Mouse (Mus musculus): Measurements from ENCODE around the gene Cdc37l1.
A peak's percentile ranks its signal among the peaks of the same experiment; 100 is the strongest.
"Not testable (repeated sequence)": the region's sequence is repeated elsewhere in the genome, so short reads cannot be mapped to it uniquely, and the experiment has no call there.

The Cdc37l1 gene

GRCm38 (mm10) chr19:28990194-28990589, at the start of gene Cdc37l1:
Gene Cdc37l1 (plus strand): TSS chr19:28990352.
- DNase-seq = peak; percentile 99

GRCm38 (mm10) chr19:28941271-28941670, 48.9 kb upstream of the Cdc37l1 start:
- no peak for DNase-seq

GRCm38 (mm10) chr19:28946782-28947181, 43.4 kb upstream of the Cdc37l1 start:
- no peak for DNase-seq

GRCm38 (mm10) chr19:28947311-28947710, 42.8 kb upstream of the Cdc37l1 start:
- no peak for DNase-seq

- DNase-seq = no peak
These were observed 38.9 kb upstream of the Cdc37l1 start for GRCm38 (mm10) chr19:28951251-28951650.

- no peak for DNase-seq
These were observed 27.0 kb upstream of the Cdc37l1 start for GRCm38 (mm10) chr19:28963113-28963512.

- no peak for DNase-seq
These were observed 26.7 kb upstream of the Cdc37l1 start for GRCm38 (mm10) chr19:28963513-28963841.

- peak; percentile 92 to 95 for DNase-seq
These were observed 26.2 kb upstream of the Cdc37l1 start, which contains the start of gene Plpp6 for GRCm38 (mm10) chr19:28963842-28964551. Gene Plpp6 (plus strand): TSS chr19:28963953.

- no peak for DNase-seq
These were observed 25.6 kb upstream of the Cdc37l1 start for GRCm38 (mm10) chr19:28964552-28964903.

GRCm38 (mm10) chr19:28967652-28968051, 22.5 kb upstream of the Cdc37l1 start, which contains the start of gene 4430402I18Rik:
Gene 4430402I18Rik (minus strand): TSS chr19:28967800.
- DNase-seq = peak; percentile 62 to 79

GRCm38 (mm10) chr19:28968178-28968577, 22.0 kb upstream of the Cdc37l1 start:
- no peak for DNase-seq

- DNase-seq = no peak
These were observed 20.9 kb upstream of the Cdc37l1 start for GRCm38 (mm10) chr19:28969231-28969630.

- no peak for DNase-seq
These were observed 19.9 kb upstream of the Cdc37l1 start for GRCm38 (mm10) chr19:28970251-28970650.

GRCm38 (mm10) chr19:28974862-28975611, 15.1 kb upstream of the Cdc37l1 start:
- DNase-seq = peak; percentile 81 to 86

- DNase-seq = no peak
These were observed 7.5 kb upstream of the Cdc37l1 start for GRCm38 (mm10) chr19:28982617-28983016.

- no peak for DNase-seq
These were observed 637 bp upstream of the Cdc37l1 start for GRCm38 (mm10) chr19:28989515-28989914.

GRCm38 (mm10) chr19:28990590-28991221, 554 bp downstream of the Cdc37l1 start:
- DNase-seq = peak in 1 of 2 experiments; percentile 32

GRCm38 (mm10) chr19:28991391-28991790, 1.2 kb downstream of the Cdc37l1 start:
- no peak for DNase-seq

- DNase-seq = no peak
These were observed 4.7 kb downstream of the Cdc37l1 start for GRCm38 (mm10) chr19:28994870-28995269.

- DNase-seq = no peak
These were observed 5.2 kb downstream of the Cdc37l1 start for GRCm38 (mm10) chr19:28995366-28995765.

- no peak for DNase-seq
These were observed 8.0 kb downstream of the Cdc37l1 start for GRCm38 (mm10) chr19:28997976-28998630.

GRCm38 (mm10) chr19:29000321-29000720, 10.2 kb downstream of the Cdc37l1 start:
- not testable (repeated sequence) for DNase-seq

GRCm38 (mm10) chr19:29008069-29008706, 18.0 kb downstream of the Cdc37l1 start:
- no peak for DNase-seq
